Mouse (Mus musculus): Measurements from ENCODE around the gene Ranbp17. TPM values are rescaled to one million over a fixed set of nuclear protein-coding genes. Genes with fewer than 3 reads are reported as not detected.

Gene Ranbp17
- total and polyA plus RNA-seq, 2 experiments = 0.02 to 0.09 TPM

DNA sequence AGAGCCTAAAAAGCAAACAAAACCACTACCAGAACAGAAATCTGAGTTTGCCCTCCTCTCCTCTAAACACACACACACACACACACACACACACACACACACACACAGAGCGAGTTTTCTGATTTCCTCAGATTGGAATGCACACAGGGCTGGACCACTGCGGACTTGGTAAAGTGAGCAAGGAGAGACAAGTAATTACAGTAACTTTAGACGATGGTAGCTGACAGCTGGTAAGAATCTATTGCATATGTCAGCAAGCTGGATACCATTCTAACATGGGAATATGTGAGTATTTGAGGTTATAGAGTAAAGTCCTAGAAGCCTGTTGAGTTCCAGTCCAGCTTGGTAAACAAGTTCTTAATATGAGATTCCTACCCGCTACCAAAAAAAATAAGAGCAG is 204.0 kb downstream of the Ranbp17 start:
- Histone ChIP-seq H3K36me3 (ENCODE audit: control insufficient read depth, insufficient read depth, low read length) (no peaks in the 10 kb centered on the region), H3K4me3 (ENCODE audit: insufficient read depth, low read depth, low read length) (no peak overlapping the region), H3K79me2 (ENCODE audit: control insufficient read depth, insufficient read depth, low read length) (no peaks in the 10 kb centered on the region), H3K9ac (ENCODE audit: low read depth, low read length) (no peak overlapping the region), H3K27ac (replicated peaks; ENCODE audit: insufficient read depth, low read depth, low read length) (no peak overlapping the region), H3K4me1 (ENCODE audit: control insufficient read depth, insufficient read depth, low read length) (no peaks in the 10 kb centered on the region), H3K27me3 (ENCODE audit: control insufficient read depth, insufficient read depth, low read length) (no peaks in the 10 kb centered on the region)
- 83% methylated on average over 4 of the region's 4 CpGs for WGBS
- DNase-seq (ENCODE audit: extremely low read depth, low read depth, low spot score) = no peak
- no peak for TF ChIP-seq POLR2A (IDR thresholded peaks at IDR 0.05; ENCODE audit: extremely low read depth, insufficient read depth, low read length)

DNA sequence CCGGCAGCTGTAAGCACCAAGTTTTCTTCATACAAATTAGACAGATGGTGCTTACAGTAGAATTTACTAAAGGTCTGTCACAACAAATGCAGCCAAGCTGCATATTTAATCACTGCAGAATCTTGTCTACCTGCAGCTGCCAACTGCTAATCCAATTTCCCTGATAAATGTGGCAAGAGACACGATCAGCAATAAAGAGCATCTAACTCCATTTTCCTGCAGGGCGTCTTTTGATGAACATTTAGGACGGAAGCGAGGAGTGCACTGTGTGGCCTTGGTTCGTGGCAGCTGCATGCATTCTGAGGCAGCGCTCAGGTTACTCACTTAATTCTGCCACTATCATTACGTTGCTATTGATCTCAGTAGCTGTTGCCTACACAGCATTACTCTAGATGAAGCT is 212.7 kb downstream of the Ranbp17 start:
- whole genome bisulfite sequencing = 85% methylated on average over 8 of the region's 8 CpGs
- H3K27ac ChIP-seq (replicated peaks; ENCODE audit: insufficient read depth, low read depth, low read length) = no peak overlapping the region
- H3K27me3 ChIP-seq (ENCODE audit: control insufficient read depth, insufficient read depth, low read length) = no peaks in the 10 kb centered on the region
- H3K36me3 ChIP-seq (ENCODE audit: control insufficient read depth, insufficient read depth, low read length) = no peaks in the 10 kb centered on the region
- TF ChIP-seq POLR2A (IDR thresholded peaks at IDR 0.05; ENCODE audit: extremely low read depth, insufficient read depth, low read length) = no peak
- TF ChIP-seq CTCF (IDR thresholded peaks at IDR 0.05; ENCODE audit: low read depth, low read length) = no peak
- H3K4me3 ChIP-seq (ENCODE audit: insufficient read depth, low read depth, low read length) = no peak overlapping the region
- no peak overlapping the region for H3K9ac ChIP-seq (ENCODE audit: low read depth, low read length)
- no peaks in the 10 kb centered on the region for H3K4me1 ChIP-seq (ENCODE audit: control insufficient read depth, insufficient read depth, low read length)
- H3K79me2 ChIP-seq (ENCODE audit: control insufficient read depth, insufficient read depth, low read length) = no peaks in the 10 kb centered on the region
- no peak for DNase-seq (ENCODE audit: extremely low read depth, low read depth, low spot score)

DNA sequence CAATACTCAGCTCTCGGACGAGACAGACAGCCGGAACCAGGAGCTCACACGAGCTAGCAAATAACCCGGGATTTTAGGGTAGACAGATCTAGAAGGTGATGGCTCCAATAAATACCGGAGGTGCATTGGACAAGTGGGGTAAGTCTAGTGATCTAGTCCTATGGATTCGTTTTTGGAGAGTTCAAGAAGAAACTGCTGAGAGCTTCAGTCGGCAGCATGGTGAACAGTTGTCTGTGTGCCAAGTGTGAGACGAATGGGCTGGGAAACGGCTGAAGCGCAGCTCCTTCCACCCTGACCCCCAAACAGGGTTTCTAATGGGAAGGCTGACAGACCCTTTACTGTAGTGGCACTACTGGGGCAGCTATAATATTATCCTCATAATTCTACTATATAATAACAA is 214.2 kb downstream of the Ranbp17 start:
- TF ChIP-seq CTCF (IDR thresholded peaks at IDR 0.05; ENCODE audit: low read depth, low read length) = no peak
- no peak for TF ChIP-seq POLR2A (IDR thresholded peaks at IDR 0.05; ENCODE audit: extremely low read depth, insufficient read depth, low read length)
- DNase-seq (ENCODE audit: extremely low read depth, low read depth, low spot score) = no peak
- Histone ChIP-seq H3K27ac (replicated peaks; ENCODE audit: insufficient read depth, low read depth, low read length) (no peak overlapping the region), H3K27me3 (ENCODE audit: control insufficient read depth, insufficient read depth, low read length) (no peaks in the 10 kb centered on the region), H3K9ac (ENCODE audit: low read depth, low read length) (no peak overlapping the region), H3K36me3 (ENCODE audit: control insufficient read depth, insufficient read depth, low read length) (no peaks in the 10 kb centered on the region), H3K4me1 (ENCODE audit: control insufficient read depth, insufficient read depth, low read length) (peaks cover 1% of the 10 kb centered on the region; the same call in 1 of the 2 replicates), H3K4me3 (ENCODE audit: insufficient read depth, low read depth, low read length) (no peak overlapping the region), H3K79me2 (ENCODE audit: control insufficient read depth, insufficient read depth, low read length) (no peaks in the 10 kb centered on the region)
- WGBS = 90% methylated on average over 11 of the region's 11 CpGs

DNA sequence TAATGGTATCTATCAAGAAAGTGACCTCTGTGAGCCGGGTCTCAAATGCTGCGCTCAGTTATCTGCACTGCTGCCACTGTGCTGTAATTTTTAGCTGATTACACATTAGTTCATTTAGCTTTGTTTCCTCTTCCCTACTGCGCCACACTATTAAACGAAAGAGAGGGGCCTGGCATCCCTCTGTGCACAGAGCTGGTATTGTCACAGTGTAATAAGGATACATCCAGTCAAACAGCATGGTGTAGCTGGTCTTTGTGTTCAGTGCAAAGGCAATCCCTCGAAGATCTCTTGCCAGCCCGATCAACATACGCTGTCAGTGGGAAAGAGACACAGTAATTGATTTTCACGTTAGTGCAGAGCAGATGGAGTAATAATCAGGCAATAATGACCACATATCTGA is 216.4 kb downstream of the Ranbp17 start:
- Histone ChIP-seq H3K36me3 (ENCODE audit: control insufficient read depth, insufficient read depth, low read length) (no peaks in the 10 kb centered on the region), H3K27me3 (ENCODE audit: control insufficient read depth, insufficient read depth, low read length) (no peaks in the 10 kb centered on the region), H3K9ac (ENCODE audit: low read depth, low read length) (no peak overlapping the region), H3K27ac (replicated peaks; ENCODE audit: insufficient read depth, low read depth, low read length) (no peak overlapping the region), H3K79me2 (ENCODE audit: control insufficient read depth, insufficient read depth, low read length) (no peaks in the 10 kb centered on the region), H3K4me3 (ENCODE audit: insufficient read depth, low read depth, low read length) (no peak overlapping the region), H3K4me1 (ENCODE audit: control insufficient read depth, insufficient read depth, low read length) (peaks cover 1% of the 10 kb centered on the region; the same call in 1 of the 2 replicates)
- no peak for TF ChIP-seq CTCF (IDR thresholded peaks at IDR 0.05; ENCODE audit: low read depth, low read length)
- no peak for TF ChIP-seq POLR2A (IDR thresholded peaks at IDR 0.05; ENCODE audit: extremely low read depth, insufficient read depth, low read length)
- no peak for DNase-seq (ENCODE audit: extremely low read depth, low read depth, low spot score)
- WGBS = 84% methylated on average over 8 of the region's 8 CpGs

DNA sequence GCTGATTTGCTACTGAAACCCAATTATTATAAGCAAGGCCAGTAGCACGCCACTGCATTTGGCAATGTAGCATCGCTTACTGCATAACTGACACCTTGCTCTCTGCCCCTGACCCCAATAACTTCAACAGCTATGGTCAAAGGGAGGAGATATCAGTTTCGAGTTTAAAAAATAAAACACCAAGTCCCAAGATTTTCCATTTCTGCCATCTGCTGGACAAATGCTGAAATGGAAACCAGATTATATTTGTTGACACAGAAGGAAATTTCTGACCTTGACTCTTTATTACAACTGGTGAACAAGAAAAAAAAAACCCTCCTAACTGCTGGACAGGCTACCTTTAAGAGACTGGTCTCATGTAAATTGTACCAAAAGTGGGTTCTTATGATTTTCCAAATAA is 218.1 kb downstream of the Ranbp17 start:
- TF ChIP-seq POLR2A (IDR thresholded peaks at IDR 0.05; ENCODE audit: extremely low read depth, insufficient read depth, low read length) = no peak
- peak; percentile 15; the same call in 1 of the 2 replicates for TF ChIP-seq CTCF (IDR thresholded peaks at IDR 0.05; ENCODE audit: low read depth, low read length)
- H3K27ac ChIP-seq (replicated peaks; ENCODE audit: insufficient read depth, low read depth, low read length) = no peak overlapping the region
- DNase-seq (ENCODE audit: extremely low read depth, low read depth, low spot score) = peak; percentile 39
- WGBS = 30% methylated on average over 3 of the region's 3 CpGs
- H3K4me3 ChIP-seq (ENCODE audit: insufficient read depth, low read depth, low read length) = no peak overlapping the region
- peaks cover 1% of the 10 kb centered on the region; the same call in 1 of the 2 replicates for H3K4me1 ChIP-seq (ENCODE audit: control insufficient read depth, insufficient read depth, low read length)
- no peak overlapping the region for H3K9ac ChIP-seq (ENCODE audit: low read depth, low read length)
- no peaks in the 10 kb centered on the region for H3K27me3 ChIP-seq (ENCODE audit: control insufficient read depth, insufficient read depth, low read length)
- H3K36me3 ChIP-seq (ENCODE audit: control insufficient read depth, insufficient read depth, low read length) = no peaks in the 10 kb centered on the region
- no peaks in the 10 kb centered on the region for H3K79me2 ChIP-seq (ENCODE audit: control insufficient read depth, insufficient read depth, low read length)

DNA sequence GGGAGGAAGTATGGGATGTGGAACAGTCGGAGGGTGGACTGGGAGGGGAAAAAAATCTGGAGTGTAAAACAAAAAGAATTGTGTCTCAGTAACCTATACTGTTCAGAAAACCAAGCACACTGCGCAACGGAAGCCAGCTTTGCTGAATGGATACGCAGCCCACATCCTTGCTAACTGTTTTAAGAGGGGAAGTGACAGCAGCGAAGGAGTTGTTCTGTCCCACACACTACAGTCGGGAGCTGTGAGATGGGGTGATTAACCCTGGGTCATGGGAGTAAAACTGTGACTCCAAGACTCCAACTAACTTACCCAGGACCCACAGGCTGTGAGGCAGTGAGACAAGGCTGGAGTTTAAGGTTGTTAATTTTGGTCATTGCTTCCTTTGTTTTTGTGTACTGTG is 219.5 kb downstream of the Ranbp17 start:
- Histone ChIP-seq H3K4me3 (ENCODE audit: insufficient read depth, low read depth, low read length) (no peak overlapping the region), H3K4me1 (ENCODE audit: control insufficient read depth, insufficient read depth, low read length) (peaks cover 1% of the 10 kb centered on the region; the same call in 1 of the 2 replicates), H3K79me2 (ENCODE audit: control insufficient read depth, insufficient read depth, low read length) (no peaks in the 10 kb centered on the region), H3K36me3 (ENCODE audit: control insufficient read depth, insufficient read depth, low read length) (no peaks in the 10 kb centered on the region), H3K9ac (ENCODE audit: low read depth, low read length) (no peak overlapping the region), H3K27me3 (ENCODE audit: control insufficient read depth, insufficient read depth, low read length) (no peaks in the 10 kb centered on the region), H3K27ac (replicated peaks; ENCODE audit: insufficient read depth, low read depth, low read length) (no peak overlapping the region)
- WGBS = 76% methylated on average over 6 of the region's 6 CpGs
- no peak for DNase-seq (ENCODE audit: extremely low read depth, low read depth, low spot score)
- no peak for TF ChIP-seq CTCF (IDR thresholded peaks at IDR 0.05; ENCODE audit: low read depth, low read length)
- no peak for TF ChIP-seq POLR2A (IDR thresholded peaks at IDR 0.05; ENCODE audit: extremely low read depth, insufficient read depth, low read length)
